Mouse (Mus musculus): ENCODE results near the gene Tspan12. TPM values are rescaled to one million over a fixed set of nuclear protein-coding genes. Genes with fewer than 3 reads are reported as not detected.

The Tspan12 gene
- polyA plus RNA-seq, 1 experiment from 2014 or later: 60.7 TPM

GRCm38 (mm10) chr6:21774213-21774916 lies 78.0 kb downstream of the Tspan12 start:
- H3K4me3 ChIP-seq (ENCODE audit: low read depth, low read length): no peak overlapping the region
- 0 out of 2 replicates have a peak, but pooled peaks cover 7% of the 10 kb centered on the region for H3K36me3 ChIP-seq (ENCODE audit: control insufficient read depth, insufficient read depth, low read length)
- no peaks in the 10 kb centered on the region for H3K27me3 ChIP-seq (replicated peaks; ENCODE audit: control insufficient read depth, insufficient read depth, low read length)
- H3K9ac ChIP-seq (ENCODE audit: low read length): no peak overlapping the region
- H3K4me1 ChIP-seq (ENCODE audit: control insufficient read depth, insufficient read depth, low read length): no peaks in the 10 kb centered on the region
- no peaks in the 10 kb centered on the region for H3K9me3 ChIP-seq (replicated peaks; ENCODE audit: control insufficient read depth, low read length)
- no peak overlapping the region for H3K4me2 ChIP-seq (ENCODE audit: low read length)
- ATAC-seq: no peak
- H3K27ac ChIP-seq (ENCODE audit: low read depth, low read length): no peak overlapping the region
- 85% methylated on average over 7 of the region's 7 CpGs for WGBS
- no peak for DNase-seq (ENCODE audit: low spot score)

DNA sequence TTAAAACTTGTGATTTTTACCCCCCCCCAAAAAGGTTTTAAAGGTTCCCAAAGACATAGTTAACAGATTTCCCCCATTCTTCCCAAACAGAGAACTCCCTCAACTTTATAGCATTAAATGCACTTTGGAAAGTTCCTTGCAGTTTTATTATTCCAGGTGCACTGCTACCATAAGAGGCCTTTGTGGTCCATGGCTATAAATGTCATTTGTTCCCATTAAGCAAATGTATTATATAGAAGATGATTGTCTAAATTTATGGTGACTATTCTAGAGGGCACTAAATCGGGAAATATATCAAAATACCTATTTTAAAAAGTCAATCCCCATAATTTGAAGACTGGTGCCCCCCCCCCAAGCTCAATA lies 82.9 kb downstream of the Tspan12 start:
- H3K4me2 ChIP-seq (ENCODE audit: low read length): no peak overlapping the region
- no peak overlapping the region for H3K4me3 ChIP-seq (ENCODE audit: low read depth, low read length)
- H3K27ac ChIP-seq (ENCODE audit: low read depth, low read length): no peak overlapping the region
- no peaks in the 10 kb centered on the region for H3K4me1 ChIP-seq (ENCODE audit: control insufficient read depth, insufficient read depth, low read length)
- H3K9ac ChIP-seq (ENCODE audit: low read length): no peak overlapping the region
- no peaks in the 10 kb centered on the region for H3K27me3 ChIP-seq (replicated peaks; ENCODE audit: control insufficient read depth, insufficient read depth, low read length)
- H3K36me3 ChIP-seq (ENCODE audit: control insufficient read depth, insufficient read depth, low read length): 0 out of 2 replicates have a peak, but pooled peaks cover 7% of the 10 kb centered on the region
- H3K9me3 ChIP-seq (replicated peaks; ENCODE audit: control insufficient read depth, low read length): no peaks in the 10 kb centered on the region
- ATAC-seq (no peak), DNase-seq (ENCODE audit: low spot score) (no peak)
- WGBS: 92% methylated on average over 1 of the region's 1 CpGs

DNA sequence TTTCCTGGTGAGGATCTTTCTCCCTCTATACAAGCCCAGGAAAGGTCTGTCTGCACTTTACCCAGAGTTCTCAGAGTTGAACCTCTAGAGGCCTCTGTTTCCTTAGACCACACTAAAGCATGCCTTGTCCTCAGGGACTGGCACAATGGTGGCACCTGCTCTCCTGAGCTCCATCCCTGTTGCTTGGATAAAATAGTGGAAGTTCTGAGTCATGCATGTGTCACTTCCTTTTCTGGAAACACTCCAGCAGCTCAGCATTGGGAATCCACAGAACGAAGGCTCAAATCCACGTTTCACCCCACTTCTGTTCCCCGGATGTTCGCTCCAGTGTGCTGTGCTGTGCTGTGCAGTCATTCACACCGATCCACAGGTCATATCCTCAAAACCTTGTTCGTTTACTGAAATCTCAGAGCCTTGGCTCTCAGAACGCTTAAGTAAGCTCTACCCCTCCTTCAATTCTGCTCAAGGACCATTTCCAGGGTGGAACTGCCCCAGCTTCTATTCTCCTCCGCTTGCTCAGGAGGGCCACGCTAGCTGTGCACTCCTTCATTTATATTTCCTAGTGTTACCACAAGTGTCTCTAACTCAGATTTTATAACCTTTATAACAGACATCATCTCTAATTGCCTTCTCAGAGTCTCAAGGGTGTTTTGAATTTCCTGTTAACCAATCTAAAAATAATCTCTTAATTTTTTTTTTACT lies 83.4 kb downstream of the Tspan12 start:
- no peak for ATAC-seq
- Histone ChIP-seq H3K4me1 (ENCODE audit: control insufficient read depth, insufficient read depth, low read length) (no peaks in the 10 kb centered on the region), H3K9me3 (replicated peaks; ENCODE audit: control insufficient read depth, low read length) (no peaks in the 10 kb centered on the region), H3K4me3 (ENCODE audit: low read depth, low read length) (no peak overlapping the region), H3K36me3 (ENCODE audit: control insufficient read depth, insufficient read depth, low read length) (0 out of 2 replicates have a peak, but pooled peaks cover 7% of the 10 kb centered on the region), H3K27ac (ENCODE audit: low read depth, low read length) (no peak overlapping the region), H3K9ac (ENCODE audit: low read length) (no peak overlapping the region), H3K4me2 (ENCODE audit: low read length) (no peak overlapping the region), H3K27me3 (replicated peaks; ENCODE audit: control insufficient read depth, insufficient read depth, low read length) (no peaks in the 10 kb centered on the region)
- DNase-seq (ENCODE audit: low spot score): no peak
- WGBS: 87% methylated on average over 9 of the region's 9 CpGs

- no peak overlapping the region for H3K4me2 ChIP-seq (ENCODE audit: low read length)
- peak; percentile 63 for ATAC-seq
Measured at GRCm38 (mm10) chr6:21767787-21768221, 84.5 kb downstream of the Tspan12 start.

GRCm38 (mm10) chr6:21747536-21747935 lies 104.8 kb downstream of the Tspan12 start:
- Histone ChIP-seq H3K4me3 (ENCODE audit: low read depth, low read length) (no peak overlapping the region), H3K27me3 (replicated peaks; ENCODE audit: control insufficient read depth, insufficient read depth, low read length) (no peaks in the 10 kb centered on the region), H3K27ac (ENCODE audit: low read depth, low read length) (no peak overlapping the region), H3K4me1 (ENCODE audit: control insufficient read depth, insufficient read depth, low read length) (no peaks in the 10 kb centered on the region), H3K9ac (ENCODE audit: low read length) (no peak overlapping the region), H3K36me3 (ENCODE audit: control insufficient read depth, insufficient read depth, low read length) (no peaks in the 10 kb centered on the region), H3K9me3 (replicated peaks; ENCODE audit: control insufficient read depth, low read length) (no peaks in the 10 kb centered on the region), H3K4me2 (ENCODE audit: low read length) (no peak overlapping the region)
- no peak for ATAC-seq
- DNase-seq (ENCODE audit: low spot score): no peak
- WGBS: 84% methylated on average over 1 of the region's 1 CpGs

More at GRCm38 (mm10) chr6:21767787-21768221, 84.5 kb downstream of the Tspan12 start:
- no peaks in the 10 kb centered on the region for H3K4me1 ChIP-seq (ENCODE audit: control insufficient read depth, insufficient read depth, low read length)
- no peaks in the 10 kb centered on the region for H3K9me3 ChIP-seq (replicated peaks; ENCODE audit: control insufficient read depth, low read length)
- DNase-seq (ENCODE audit: low spot score): peak; percentile 60
- WGBS: 64% methylated on average over 12 of the region's 12 CpGs
- no peaks in the 10 kb centered on the region for H3K27me3 ChIP-seq (replicated peaks; ENCODE audit: control insufficient read depth, insufficient read depth, low read length)
- 0 out of 2 replicates have a peak, but pooled peaks cover 7% of the 10 kb centered on the region for H3K36me3 ChIP-seq (ENCODE audit: control insufficient read depth, insufficient read depth, low read length)
- no peak overlapping the region for H3K9ac ChIP-seq (ENCODE audit: low read length)
- H3K27ac ChIP-seq (ENCODE audit: low read depth, low read length): no peak overlapping the region
- H3K4me3 ChIP-seq (ENCODE audit: low read depth, low read length): no peak overlapping the region

GRCm38 (mm10) chr6:21744615-21745266 lies 107.6 kb downstream of the Tspan12 start:
- H3K27ac ChIP-seq (ENCODE audit: low read depth, low read length): no peak overlapping the region
- ATAC-seq: no peak
- no peaks in the 10 kb centered on the region for H3K9me3 ChIP-seq (replicated peaks; ENCODE audit: control insufficient read depth, low read length)
- 88% methylated on average over 3 of the region's 3 CpGs for WGBS
- DNase-seq (ENCODE audit: low spot score): no peak
- no peak overlapping the region for H3K9ac ChIP-seq (ENCODE audit: low read length)
- H3K4me3 ChIP-seq (ENCODE audit: low read depth, low read length): no peak overlapping the region
- H3K27me3 ChIP-seq (replicated peaks; ENCODE audit: control insufficient read depth, insufficient read depth, low read length): no peaks in the 10 kb centered on the region
- no peak overlapping the region for H3K4me2 ChIP-seq (ENCODE audit: low read length)
- no peaks in the 10 kb centered on the region for H3K4me1 ChIP-seq (ENCODE audit: control insufficient read depth, insufficient read depth, low read length)
- no peaks in the 10 kb centered on the region for H3K36me3 ChIP-seq (ENCODE audit: control insufficient read depth, insufficient read depth, low read length)

DNA sequence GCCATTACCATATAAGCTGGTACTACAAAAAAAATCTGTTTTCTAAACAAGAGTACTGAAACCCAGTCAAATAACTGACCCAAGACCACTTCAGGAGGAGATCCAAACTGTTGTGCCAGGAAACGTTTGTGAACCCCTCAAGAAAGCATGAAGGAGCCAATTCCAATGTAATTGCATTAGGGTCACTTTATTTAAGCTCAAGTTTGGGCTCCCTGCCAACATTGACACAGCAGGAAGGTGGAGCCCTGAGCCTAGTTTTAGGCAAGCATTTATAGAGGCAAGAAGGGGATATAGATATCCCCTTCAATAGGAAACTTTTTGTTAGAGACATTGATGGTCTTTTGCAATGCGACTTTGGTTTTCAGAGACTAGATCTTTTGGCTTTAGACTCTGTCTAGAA lies 111.7 kb downstream of the Tspan12 start:
- Histone ChIP-seq H3K27me3 (replicated peaks; ENCODE audit: control insufficient read depth, insufficient read depth, low read length) (no peaks in the 10 kb centered on the region), H3K4me2 (ENCODE audit: low read length) (no peak overlapping the region), H3K36me3 (ENCODE audit: control insufficient read depth, insufficient read depth, low read length) (no peaks in the 10 kb centered on the region), H3K27ac (ENCODE audit: low read depth, low read length) (no peak overlapping the region), H3K4me3 (ENCODE audit: low read depth, low read length) (no peak overlapping the region), H3K9me3 (replicated peaks; ENCODE audit: control insufficient read depth, low read length) (no peaks in the 10 kb centered on the region), H3K4me1 (ENCODE audit: control insufficient read depth, insufficient read depth, low read length) (no peaks in the 10 kb centered on the region), H3K9ac (ENCODE audit: low read length) (no peak overlapping the region)
- DNase-seq (ENCODE audit: low spot score) (peak; percentile 28), ATAC-seq (no peak)
- 46% methylated on average over 2 of the region's 2 CpGs for WGBS

- no peaks in the 10 kb centered on the region for H3K36me3 ChIP-seq (ENCODE audit: control insufficient read depth, insufficient read depth, low read length)
- H3K4me1 ChIP-seq (ENCODE audit: control insufficient read depth, insufficient read depth, low read length): no peaks in the 10 kb centered on the region
- no peak for DNase-seq (ENCODE audit: low spot score)
- H3K9ac ChIP-seq (ENCODE audit: low read length): no peak overlapping the region
- no peak overlapping the region for H3K4me3 ChIP-seq (ENCODE audit: low read depth, low read length)
- no peak overlapping the region for H3K27ac ChIP-seq (ENCODE audit: low read depth, low read length)
- 86% methylated on average over 10 of the region's 10 CpGs for WGBS
- no peaks in the 10 kb centered on the region for H3K9me3 ChIP-seq (replicated peaks; ENCODE audit: control insufficient read depth, low read length)
- no peaks in the 10 kb centered on the region for H3K27me3 ChIP-seq (replicated peaks; ENCODE audit: control insufficient read depth, insufficient read depth, low read length)
- H3K4me2 ChIP-seq (ENCODE audit: low read length): no peak overlapping the region
- ATAC-seq: no peak
Measured at GRCm38 (mm10) chr6:21722238-21722637, 130.1 kb downstream of the Tspan12 start.
